Mouse (Mus musculus) stomach, embryonic 16.5 days (tissue): ENCODE data around the gene Dpp8. TPM values are rescaled to one million over a fixed set of nuclear protein-coding genes. Genes with fewer than 3 reads are reported as not detected.
A peak's percentile ranks its signal among the peaks of the same experiment; 100 is the strongest.
"Not testable (repeated sequence)": the region's sequence is repeated elsewhere in the genome, so short reads cannot be mapped to it uniquely, and the experiment has no call there.

Experiments
- ATAC-seq: fragments of 200-750 bp; cut with Nextera tagmentation; 2 replicates; pipeline ENCODE4 v1.8.0; 2017; ENCODE audit warnings: moderate number of reproducible peaks, moderate TSS enrichment; ENCODE audit not compliant: insufficient read depth, low FRiP score
- H3K27ac ChIP-seq: fragments of 300-500 bp; sonication (generic); 2 replicates; pipeline ENCODE4 v1.5.1; 2014; ENCODE audit warnings: low read length
- H3K27me3 ChIP-seq: fragments of 300-500 bp; sonication (generic); 2 replicates; pipeline ENCODE4 v1.6.1; 2014; ENCODE audit warnings: low read length, control low read depth, mixed read lengths; ENCODE audit not compliant: control insufficient read depth, insufficient read depth
- H3K36me3 ChIP-seq: fragments of 300-500 bp; sonication (generic); 2 replicates; pipeline ENCODE4 v1.6.1; 2014; ENCODE audit warnings: low read length; ENCODE audit not compliant: control insufficient read depth, insufficient read depth
- H3K4me1 ChIP-seq: fragments of 300-500 bp; sonication (generic); 2 replicates; pipeline ENCODE4 v1.6.1; 2014; ENCODE audit warnings: low read length, control low read depth, mixed read lengths; ENCODE audit not compliant: control insufficient read depth, insufficient read depth
- H3K4me2 ChIP-seq: fragments of 300-500 bp; sonication (generic); 2 replicates; pipeline ENCODE4 v1.6.1; 2014; ENCODE audit warnings: low read depth, low read length, mixed read lengths
- H3K4me3 ChIP-seq: fragments of 300-500 bp; sonication (generic); replicated peaks from 2 replicates; pipeline ENCODE4 v1.5.1; 2014; ENCODE audit warnings: mild to moderate bottlenecking, low read length
- H3K9ac ChIP-seq: fragments of 300-500 bp; sonication (generic); 2 replicates; pipeline ENCODE4 v1.6.1; 2014; ENCODE audit warnings: low read length
- H3K9me3 ChIP-seq: fragments of 300-500 bp; sonication (generic); replicated peaks from 2 replicates; pipeline ENCODE4 v1.6.1; 2016; ENCODE audit warnings: low read length, control low read depth; ENCODE audit not compliant: control insufficient read depth
- WGBS: fragments of 180-500 bp; shearing (Covaris S2); extraction: QIAGEN DNeasy Blood & Tissue Kit; methylation state at CpG from one replicate; pipeline ENCODE4 v1.1.7; 2014; 5-methylcytosine and 5-hydroxymethylcytosine counted together
- polyA plus RNA-seq: library from polyadenylated mRNA; unstranded; fragments of >200 nt; fragmentation: Nextera tagmentation; extraction: Ambion mirVana; gene quantifications from 2 replicates; pipeline ENCODE4 v1.2.1, GENCODE M21; 2015

The Dpp8 gene
- polyA plus RNA-seq, 1 experiment from 2014 or later: 37.5 TPM

- Histone ChIP-seq H3K36me3 (peaks cover 8% of the 10 kb centered on the region; the same call in 1 of the 2 replicates), H3K4me1 (no peaks in the 10 kb centered on the region), H3K4me3 (no peak overlapping the region), H3K9ac (no peak overlapping the region), H3K9me3 (no peaks in the 10 kb centered on the region), H3K27ac (no peak overlapping the region), H3K27me3 (no peaks in the 10 kb centered on the region), H3K4me2 (no peak overlapping the region)
- 88% methylated on average over 15 of the region's 15 CpGs for WGBS
- ATAC-seq: no peak
These were observed 42.0 kb downstream of the Dpp8 start for GRCm38 (mm10) chr9:65074251-65074650.

DNA sequence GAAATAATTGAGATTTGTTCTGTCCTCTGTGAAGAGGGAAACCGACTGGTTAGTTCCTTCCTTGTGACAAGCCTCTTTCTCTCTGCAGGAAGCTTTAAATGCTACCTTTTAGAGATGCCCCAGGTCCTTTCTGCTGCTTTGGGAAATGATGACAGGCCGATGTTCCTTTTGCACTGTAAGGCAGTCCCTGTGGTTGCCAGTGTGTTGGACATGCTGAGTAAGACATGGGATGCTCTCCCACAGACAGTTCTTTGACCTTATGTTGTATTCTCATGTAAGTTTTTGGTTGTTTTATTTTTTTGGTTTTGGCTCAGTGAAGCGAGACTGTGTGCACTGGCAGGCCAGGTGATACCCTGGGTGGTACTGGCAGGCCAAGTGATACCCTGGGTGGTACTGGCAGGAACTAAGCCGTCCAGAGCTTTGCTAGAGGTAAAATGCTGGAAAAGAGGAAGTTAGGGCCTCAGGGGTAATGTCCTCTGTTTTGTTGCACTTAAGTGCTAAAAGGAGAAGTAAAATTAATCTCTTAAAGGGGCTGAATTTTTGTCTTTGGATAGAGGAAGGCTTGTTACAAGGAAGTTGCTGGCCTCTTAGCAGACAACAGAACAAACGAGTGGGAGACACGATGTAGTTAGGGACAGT is 42.8 kb downstream of the Dpp8 start:
- H3K27me3 ChIP-seq: no peaks in the 10 kb centered on the region
- no peak overlapping the region for H3K27ac ChIP-seq
- H3K9me3 ChIP-seq: no peaks in the 10 kb centered on the region
- no peak overlapping the region for H3K9ac ChIP-seq
- no peaks in the 10 kb centered on the region for H3K4me1 ChIP-seq
- no peak overlapping the region for H3K4me3 ChIP-seq
- no peak for ATAC-seq
- WGBS: 79% methylated on average over 6 of the region's 6 CpGs
- no peak overlapping the region for H3K4me2 ChIP-seq
- H3K36me3 ChIP-seq: peaks cover 11% of the 10 kb centered on the region; the same call in 1 of the 2 replicates

DNA sequence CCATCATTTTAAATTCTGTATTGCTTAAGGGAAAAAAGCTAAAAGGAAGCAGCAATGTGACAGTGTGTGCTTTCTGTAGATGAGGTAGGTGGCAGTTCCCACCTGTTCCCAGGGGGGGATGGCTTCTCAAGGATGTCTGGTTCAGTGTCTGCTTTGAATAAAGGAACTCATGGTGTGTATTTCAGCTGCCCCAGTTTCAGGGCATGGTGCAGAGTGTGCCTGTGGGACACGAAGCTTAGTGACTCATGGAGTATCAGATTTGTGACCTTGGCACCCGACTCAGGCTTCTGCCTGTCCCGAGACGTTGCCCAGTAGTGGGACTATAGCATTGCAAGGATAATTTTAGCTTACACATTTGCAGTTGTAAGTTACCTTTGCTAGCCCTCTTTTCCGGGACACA is 45.3 kb downstream of the Dpp8 start:
- no peak for ATAC-seq
- Histone ChIP-seq H3K27ac (no peak overlapping the region), H3K27me3 (no peaks in the 10 kb centered on the region), H3K9me3 (no peaks in the 10 kb centered on the region), H3K36me3 (peaks cover 21% of the 10 kb centered on the region; the same call in 1 of the 2 replicates), H3K4me3 (no peak overlapping the region), H3K9ac (no peak overlapping the region), H3K4me2 (no peak overlapping the region), H3K4me1 (no peaks in the 10 kb centered on the region)
- 86% methylated on average over 5 of the region's 5 CpGs for WGBS

DNA sequence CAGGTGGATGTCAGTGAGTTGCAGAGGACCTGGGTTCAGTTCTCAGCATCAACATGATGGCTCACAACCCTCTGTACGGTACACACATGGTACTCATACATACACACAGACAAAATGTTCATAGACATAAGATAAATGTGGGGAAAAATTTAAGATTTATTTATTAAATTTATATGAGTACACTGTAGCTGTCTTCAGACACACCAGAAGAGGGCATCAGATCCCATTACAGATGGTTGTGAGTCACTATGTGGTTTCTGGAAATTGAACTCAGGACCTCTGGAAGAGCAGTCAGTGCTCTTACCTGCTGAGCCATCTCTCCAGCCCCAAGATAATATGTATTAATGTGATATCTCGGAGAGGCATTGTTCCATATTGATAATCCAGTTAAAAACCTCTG is 47.9 kb downstream of the Dpp8 start:
- H3K27ac ChIP-seq, H3K4me3 ChIP-seq, H3K4me2 ChIP-seq, H3K27me3 ChIP-seq, H3K9me3 ChIP-seq, H3K9ac ChIP-seq, ATAC-seq, H3K4me1 ChIP-seq: not testable (repeated sequence)
- peaks cover 28% of the 10 kb centered on the region; the same call in 1 of the 2 replicates for H3K36me3 ChIP-seq
- WGBS: 87% methylated on average over 2 of the region's 2 CpGs

DNA sequence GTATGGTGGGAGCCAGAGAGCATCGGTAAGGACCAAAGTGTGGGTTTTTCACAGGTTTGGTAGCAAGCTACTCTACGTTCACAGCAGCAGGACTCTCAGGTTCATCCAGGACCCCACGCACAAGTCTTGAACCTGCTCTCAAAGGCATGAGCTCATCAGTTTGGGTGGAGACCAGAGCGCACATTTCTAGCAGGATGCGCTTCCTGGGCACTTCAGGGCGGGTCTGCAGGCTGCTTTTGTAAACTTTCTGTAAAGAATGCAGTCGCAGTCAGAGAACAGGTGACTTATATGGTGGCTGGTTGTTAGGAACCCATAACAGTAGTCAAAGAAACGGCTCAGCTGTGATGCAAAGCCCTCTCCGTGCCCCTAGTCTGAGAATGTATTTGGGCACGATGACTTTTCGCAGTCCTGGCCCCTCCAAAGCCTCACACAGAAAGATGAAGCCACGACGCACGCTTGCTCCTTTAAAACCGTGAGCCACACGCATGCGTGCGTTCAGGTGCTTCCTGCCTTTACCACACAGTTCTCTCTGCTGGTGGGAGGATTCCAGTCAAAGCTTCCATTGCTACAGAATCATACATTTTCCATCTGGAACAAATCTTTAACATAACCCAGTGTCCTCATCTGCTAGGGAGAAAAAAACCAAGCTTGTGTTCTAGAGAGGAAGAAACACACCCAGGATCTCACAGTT is 51.0 kb downstream of the Dpp8 start:
- H3K4me1 ChIP-seq: peaks cover 3% of the 10 kb centered on the region; the same call in 1 of the 2 replicates
- no peaks in the 10 kb centered on the region for H3K9me3 ChIP-seq
- H3K4me2 ChIP-seq: no peak overlapping the region
- no peaks in the 10 kb centered on the region for H3K27me3 ChIP-seq
- no peak overlapping the region for H3K9ac ChIP-seq
- peaks cover 22% of the 10 kb centered on the region; the same call in 1 of the 2 replicates for H3K36me3 ChIP-seq
- no peak for ATAC-seq
- 85% methylated on average over 18 of the region's 18 CpGs for WGBS
- H3K27ac ChIP-seq: no peak overlapping the region
- H3K4me3 ChIP-seq: no peak overlapping the region

DNA sequence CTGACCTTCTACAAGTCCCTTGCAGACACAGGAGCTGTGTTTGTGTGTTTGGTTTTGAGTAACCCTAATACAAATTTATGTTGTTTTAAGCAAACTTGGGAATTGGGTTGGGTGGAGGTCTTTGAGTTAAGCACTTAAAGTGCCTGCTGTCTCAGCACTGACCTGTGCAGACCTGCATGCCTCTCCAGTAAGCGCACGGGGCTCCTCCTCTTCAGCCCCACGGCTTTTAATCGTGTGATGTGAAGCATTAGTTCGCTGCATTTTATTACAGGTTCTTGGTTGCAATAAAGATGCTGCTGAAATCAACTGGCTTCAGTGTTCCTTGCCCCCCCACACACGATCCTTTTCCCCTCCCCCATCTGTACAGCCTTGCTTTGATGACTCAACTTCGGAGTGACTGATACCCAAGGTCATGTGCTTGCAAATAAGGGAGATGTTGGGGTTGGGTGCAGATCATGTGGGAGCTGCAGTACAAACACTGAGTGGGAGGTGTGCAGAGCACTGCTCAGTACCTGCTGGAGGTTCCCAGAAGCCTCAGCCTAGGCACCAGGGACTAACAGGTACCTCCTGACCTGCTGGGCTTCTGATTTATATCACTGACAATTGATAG is 52.1 kb downstream of the Dpp8 start:
- no peaks in the 10 kb centered on the region for H3K9me3 ChIP-seq
- H3K27me3 ChIP-seq: no peaks in the 10 kb centered on the region
- H3K4me1 ChIP-seq: peaks cover 3% of the 10 kb centered on the region; the same call in 1 of the 2 replicates
- H3K4me2 ChIP-seq: no peak overlapping the region
- peaks cover 20% of the 10 kb centered on the region; the same call in 1 of the 2 replicates for H3K36me3 ChIP-seq
- no peak overlapping the region for H3K9ac ChIP-seq
- WGBS: 67% methylated on average over 7 of the region's 7 CpGs
- ATAC-seq: peak; percentile 80; the same call in 1 of the 2 replicates
- H3K4me3 ChIP-seq: no peak overlapping the region
- no peak overlapping the region for H3K27ac ChIP-seq

DNA sequence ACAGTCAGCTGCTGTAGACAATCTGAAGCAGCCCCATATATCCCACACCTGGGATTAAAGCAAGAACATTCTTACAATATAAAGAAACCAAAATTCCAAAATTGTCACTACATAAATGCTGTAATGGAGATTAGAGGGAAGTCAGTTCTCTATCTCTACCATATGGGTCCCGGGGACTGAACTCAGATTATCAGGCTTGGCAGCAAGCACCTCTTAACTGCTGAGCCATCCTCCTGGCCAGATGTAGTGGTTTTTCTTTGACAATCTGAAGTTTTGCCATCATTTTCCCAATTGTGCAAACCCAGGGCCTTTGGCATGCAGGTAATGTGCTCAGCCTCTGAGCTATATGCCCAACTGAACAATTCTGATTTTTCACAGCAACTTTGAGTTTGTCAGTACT is 53.1 kb downstream of the Dpp8 start:
- H3K9ac ChIP-seq: no peak overlapping the region
- H3K27me3 ChIP-seq: no peaks in the 10 kb centered on the region
- H3K27ac ChIP-seq: no peak overlapping the region
- peaks cover 3% of the 10 kb centered on the region; the same call in 1 of the 2 replicates for H3K4me1 ChIP-seq
- ATAC-seq: no peak
- no peak overlapping the region for H3K4me2 ChIP-seq
- no peak overlapping the region for H3K4me3 ChIP-seq
- WGBS: 84% methylated on average over 1 of the region's 1 CpGs
- H3K36me3 ChIP-seq: peaks cover 18% of the 10 kb centered on the region; the same call in 1 of the 2 replicates
- no peaks in the 10 kb centered on the region for H3K9me3 ChIP-seq

DNA sequence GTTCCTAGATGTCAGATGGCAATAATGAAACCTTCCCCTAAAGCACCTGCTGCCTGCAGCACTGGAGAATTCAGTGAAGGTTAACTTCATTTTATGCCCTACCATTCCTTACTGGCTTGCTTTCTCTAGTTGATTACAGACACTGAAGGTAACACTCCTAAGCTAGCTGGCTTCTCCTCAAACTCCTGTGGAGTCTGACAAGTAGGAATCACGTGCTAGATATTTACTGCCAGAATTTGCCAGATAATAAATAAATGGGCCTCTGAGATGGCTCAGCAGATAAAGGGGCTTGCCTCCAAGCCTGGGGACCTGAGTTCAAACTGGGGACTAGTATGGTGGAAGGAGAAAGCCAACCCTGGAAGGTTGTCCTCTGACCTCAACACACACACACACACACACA is 54.6 kb downstream of the Dpp8 start:
- peaks cover 11% of the 10 kb centered on the region; the same call in 1 of the 2 replicates for H3K36me3 ChIP-seq
- WGBS: 30% methylated on average over 1 of the region's 1 CpGs
- H3K9me3 ChIP-seq: no peaks in the 10 kb centered on the region
- H3K27me3 ChIP-seq: no peaks in the 10 kb centered on the region
- no peak overlapping the region for H3K27ac ChIP-seq
- no peak overlapping the region for H3K9ac ChIP-seq
- no peak overlapping the region for H3K4me3 ChIP-seq
- no peak overlapping the region for H3K4me2 ChIP-seq
- H3K4me1 ChIP-seq: peaks cover 3% of the 10 kb centered on the region; the same call in 1 of the 2 replicates
- ATAC-seq: no peak

DNA sequence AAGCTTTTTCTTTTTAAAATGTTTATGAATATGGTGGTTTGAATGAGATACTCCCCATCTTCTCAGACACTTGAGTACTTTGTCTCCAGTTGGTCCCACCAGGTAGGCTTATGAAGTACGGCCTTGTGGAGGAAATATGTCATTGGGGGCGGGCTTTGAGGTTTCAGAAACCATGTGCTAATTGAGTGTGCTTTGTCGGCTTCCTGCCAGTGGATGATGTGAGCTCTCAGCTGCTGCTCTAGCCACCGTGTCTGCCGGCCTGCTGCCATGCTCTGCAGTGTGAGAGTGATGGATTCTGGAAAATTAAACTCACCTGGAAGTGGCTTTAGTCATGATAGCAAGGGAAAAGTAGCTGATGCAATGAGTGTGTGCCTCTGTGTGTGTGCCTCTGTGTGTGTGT is 55.3 kb downstream of the Dpp8 start:
- ATAC-seq: no peak
- no peak overlapping the region for H3K27ac ChIP-seq
- peaks cover 8% of the 10 kb centered on the region; the same call in 1 of the 2 replicates for H3K36me3 ChIP-seq
- no peak overlapping the region for H3K4me2 ChIP-seq
- no peaks in the 10 kb centered on the region for H3K9me3 ChIP-seq
- no peak overlapping the region for H3K4me3 ChIP-seq
- WGBS: 39% methylated on average over 5 of the region's 5 CpGs
- H3K27me3 ChIP-seq: no peaks in the 10 kb centered on the region
- peaks cover 3% of the 10 kb centered on the region; the same call in 1 of the 2 replicates for H3K4me1 ChIP-seq
- no peak overlapping the region for H3K9ac ChIP-seq
